Mouse (Mus musculus): ENCODE results near the gene Oasl2.
"Not testable (repeated sequence)": the region's sequence is repeated elsewhere in the genome, so short reads cannot be mapped to it uniquely, and the experiment has no call there.

Oasl2 gene

GRCm38 (mm10) chr5:114896688-114897373, at the start of gene Oasl2:
TSS of gene Oasl2 (plus strand) at chr5:114896936.
- no peak for TF ChIP-seq GATA4 (IDR thresholded peaks at IDR 0.05; ENCODE audit: insufficient replicate concordance, low read length)

DNA sequence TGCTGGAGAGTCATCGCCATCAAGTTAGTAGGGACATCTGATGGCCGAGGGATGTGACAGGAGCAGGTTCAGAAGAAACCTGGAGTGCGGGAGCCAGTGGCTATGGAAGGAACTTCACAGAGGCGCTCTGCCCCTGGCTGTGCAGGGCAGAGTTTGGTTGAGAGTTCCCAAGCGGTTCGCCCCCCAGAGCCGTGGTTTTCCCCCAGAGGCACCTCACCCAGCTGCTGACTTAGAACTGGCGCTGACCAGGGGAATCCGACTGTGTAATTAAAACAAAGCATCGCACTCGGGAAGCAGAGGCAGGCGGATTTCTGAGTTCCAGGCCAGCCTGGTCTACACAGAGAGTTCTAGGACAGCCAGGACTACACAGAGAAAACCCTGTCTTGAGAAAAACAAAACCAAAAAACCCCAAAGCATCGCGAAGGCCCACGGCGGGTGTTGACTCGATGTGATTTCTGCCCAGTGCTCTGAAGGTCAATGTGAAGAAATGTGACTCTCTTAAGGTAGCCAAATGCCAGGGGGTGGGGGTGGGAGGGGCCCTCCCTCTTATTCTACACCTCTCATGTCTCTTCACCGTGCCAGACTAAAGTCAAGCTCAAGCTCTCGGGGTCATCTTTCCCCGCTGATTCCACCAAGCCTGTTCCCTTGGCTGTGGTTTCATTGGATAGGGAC, 45.0 kb upstream of the Oasl2 start:
- no peak for TF ChIP-seq GATA4 (IDR thresholded peaks at IDR 0.05; ENCODE audit: insufficient replicate concordance, low read length)

DNA sequence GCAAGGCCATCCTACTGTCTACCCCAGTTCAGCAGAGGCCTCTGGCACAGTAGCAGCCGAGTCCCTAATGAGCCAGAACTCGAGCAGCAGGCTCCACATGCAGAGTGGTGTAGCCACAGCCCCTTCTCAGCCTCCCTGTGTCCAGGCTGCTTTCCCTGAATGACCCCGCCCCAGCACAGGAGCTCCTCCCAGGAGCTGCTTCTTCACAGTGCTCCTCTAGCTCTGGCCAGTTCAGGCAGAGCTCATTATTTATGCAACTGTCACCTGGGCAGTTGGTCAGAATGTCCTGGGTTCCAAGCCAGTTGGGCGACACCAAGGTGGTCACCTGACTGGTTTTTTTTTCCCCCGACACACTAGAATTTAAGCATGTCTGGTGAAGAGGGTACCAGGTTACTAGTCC, 43.4 kb upstream of the Oasl2 start, which contains the start of gene 4930519G04Rik:
TSS of gene 4930519G04Rik (plus strand) at position 301 of the 400 bp plus-strand sequence.
- not testable (repeated sequence) for TF ChIP-seq GATA4 (IDR thresholded peaks at IDR 0.05; ENCODE audit: insufficient replicate concordance, low read length)

- no peak for TF ChIP-seq GATA4 (IDR thresholded peaks at IDR 0.05; ENCODE audit: insufficient replicate concordance, low read length)
Observed at GRCm38 (mm10) chr5:114858582-114858981, 38.2 kb upstream of the Oasl2 start, which contains the start of gene Gm9936. TSS of gene Gm9936 (minus strand) at chr5:114858682.

DNA sequence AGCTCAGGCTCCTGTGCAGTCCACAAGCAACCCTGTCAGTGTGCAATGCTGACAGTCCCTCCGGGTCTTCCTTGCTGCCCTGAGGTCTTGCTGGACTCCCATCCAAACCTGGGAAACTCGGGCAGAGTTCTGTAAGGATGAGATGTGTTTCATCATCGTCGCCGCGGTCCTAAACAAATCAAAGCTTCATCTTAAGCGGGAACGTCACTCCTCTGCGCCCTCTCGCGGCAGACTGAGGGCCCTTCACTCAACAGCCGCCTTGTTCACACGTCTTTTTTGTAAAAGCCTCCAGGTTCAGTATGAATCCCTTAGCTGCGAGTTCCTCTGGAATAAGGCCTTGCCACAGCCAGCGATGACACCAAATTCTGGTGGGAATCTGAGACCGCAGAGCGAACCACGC, 37.5 kb upstream of the Oasl2 start:
- no peak for TF ChIP-seq GATA4 (IDR thresholded peaks at IDR 0.05; ENCODE audit: insufficient replicate concordance, low read length)

DNA sequence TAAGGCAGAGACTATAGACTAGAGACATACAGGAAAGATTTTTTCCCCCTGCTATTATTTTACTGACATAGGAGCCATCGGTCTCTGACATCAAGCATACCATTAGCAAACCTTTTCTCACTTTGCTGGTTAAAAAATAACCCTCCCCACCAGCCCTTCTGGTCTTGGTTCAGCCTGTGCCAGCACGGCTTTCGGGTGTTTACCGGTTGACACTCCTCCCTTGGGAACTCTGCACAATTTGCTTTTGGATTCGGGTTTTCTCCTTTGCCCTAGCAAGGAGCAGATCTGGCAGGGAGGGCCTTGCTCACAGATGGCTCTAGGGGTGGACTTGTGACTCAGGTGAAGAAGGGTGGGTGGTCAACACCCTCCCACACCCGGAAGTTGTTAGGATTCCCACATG, 35.0 kb upstream of the Oasl2 start:
- no peak for TF ChIP-seq GATA4 (IDR thresholded peaks at IDR 0.05; ENCODE audit: insufficient replicate concordance, low read length)

GRCm38 (mm10) chr5:114864813-114865212, 31.9 kb upstream of the Oasl2 start:
- no peak for TF ChIP-seq GATA4 (IDR thresholded peaks at IDR 0.05; ENCODE audit: insufficient replicate concordance, low read length)

- TF ChIP-seq GATA4 (IDR thresholded peaks at IDR 0.05; ENCODE audit: insufficient replicate concordance, low read length), result no peak
Observed at GRCm38 (mm10) chr5:114865279-114865678, 31.5 kb upstream of the Oasl2 start.

GRCm38 (mm10) chr5:114875858-114876257, 20.9 kb upstream of the Oasl2 start:
- TF ChIP-seq GATA4 (IDR thresholded peaks at IDR 0.05; ENCODE audit: insufficient replicate concordance, low read length), result no peak

DNA sequence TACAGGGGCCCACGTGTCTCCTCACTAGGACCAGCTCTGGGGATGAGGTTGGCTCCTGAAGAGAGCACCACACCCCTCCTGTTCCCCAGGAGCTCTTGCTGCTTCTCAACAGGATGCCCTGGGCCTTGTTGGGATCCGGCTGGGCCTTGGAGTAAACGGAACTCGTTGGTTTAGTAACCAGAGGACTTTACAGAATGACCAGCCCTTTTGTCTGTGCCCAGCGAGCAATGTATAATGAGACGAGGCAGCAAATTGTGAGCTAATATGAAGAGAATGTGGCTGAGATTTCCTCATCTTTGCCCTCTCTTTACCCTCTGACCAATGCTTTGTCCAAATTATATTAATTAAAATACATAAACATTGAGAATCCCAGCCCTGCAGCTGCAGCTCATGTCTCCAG, 20.4 kb upstream of the Oasl2 start:
- no peak for TF ChIP-seq GATA4 (IDR thresholded peaks at IDR 0.05; ENCODE audit: insufficient replicate concordance, low read length)

DNA sequence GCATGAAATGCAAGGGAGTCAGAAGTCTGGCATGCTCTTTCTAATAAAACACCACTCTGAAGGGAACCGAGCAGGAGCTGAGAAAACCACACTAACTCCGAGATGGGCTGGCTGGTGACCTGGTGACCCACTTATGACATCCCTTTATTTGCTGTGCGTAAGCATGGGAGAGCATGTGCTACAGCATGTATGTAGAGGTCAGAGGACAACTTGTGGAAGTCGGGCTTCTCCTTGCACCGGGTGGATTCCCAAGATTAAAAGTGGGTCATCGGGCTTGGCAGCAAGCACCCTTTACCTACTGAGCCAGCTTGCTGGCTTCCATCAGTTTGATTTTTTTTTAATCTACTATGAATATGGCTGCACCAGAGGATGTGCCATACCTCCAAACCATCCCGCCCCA, 19.2 kb upstream of the Oasl2 start:
- no peak for TF ChIP-seq GATA4 (IDR thresholded peaks at IDR 0.05; ENCODE audit: insufficient replicate concordance, low read length)

DNA sequence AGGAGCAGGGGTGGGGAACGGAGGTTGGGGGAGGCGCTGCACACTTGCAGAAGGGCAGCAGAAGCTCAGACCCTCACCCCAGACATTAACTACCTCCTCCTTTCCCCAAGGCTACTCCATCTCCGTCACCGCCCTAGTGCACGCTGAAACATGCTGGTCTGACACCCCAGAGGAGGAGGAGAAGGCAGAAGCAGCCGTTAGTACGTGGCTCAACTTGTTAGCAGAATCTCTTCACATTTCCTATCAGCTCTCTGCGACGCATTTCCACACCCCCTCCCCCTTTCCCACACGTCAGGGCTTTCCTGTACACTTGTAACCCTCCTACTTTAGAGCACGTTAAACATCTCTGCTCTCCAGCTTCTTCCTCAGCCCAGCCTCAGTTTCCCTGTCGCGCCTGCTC, 17.3 kb upstream of the Oasl2 start:
- TF ChIP-seq GATA4 (IDR thresholded peaks at IDR 0.05; ENCODE audit: insufficient replicate concordance, low read length), result no peak

- no peak for TF ChIP-seq GATA4 (IDR thresholded peaks at IDR 0.05; ENCODE audit: insufficient replicate concordance, low read length)
Observed at GRCm38 (mm10) chr5:114883022-114883421, 13.7 kb upstream of the Oasl2 start.

DNA sequence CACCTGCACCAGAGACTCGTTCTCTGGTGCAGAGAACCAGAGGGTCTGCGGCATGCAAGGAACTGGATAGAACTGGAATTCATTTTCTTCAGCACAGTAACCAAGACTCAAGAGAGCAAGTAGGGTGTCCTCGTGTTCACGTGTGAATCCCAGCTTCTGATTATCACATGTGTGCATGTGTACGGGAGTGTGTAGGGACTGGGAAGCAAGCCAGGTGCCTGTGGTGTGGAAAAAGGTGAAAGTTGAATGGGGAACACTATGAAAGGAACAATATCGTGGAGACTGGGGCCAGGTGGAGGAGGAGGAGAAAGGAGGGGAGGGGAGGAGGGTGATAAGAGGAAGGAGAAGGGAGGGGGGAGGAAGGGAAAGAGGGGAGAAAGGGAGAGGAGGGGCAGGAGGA, 9.9 kb upstream of the Oasl2 start:
- no peak for TF ChIP-seq GATA4 (IDR thresholded peaks at IDR 0.05; ENCODE audit: insufficient replicate concordance, low read length)

- TF ChIP-seq GATA4 (IDR thresholded peaks at IDR 0.05; ENCODE audit: insufficient replicate concordance, low read length), result no peak
Observed at GRCm38 (mm10) chr5:114888995-114889394, 7.7 kb upstream of the Oasl2 start.

GRCm38 (mm10) chr5:114895542-114895941, 1.2 kb upstream of the Oasl2 start:
- no peak for TF ChIP-seq GATA4 (IDR thresholded peaks at IDR 0.05; ENCODE audit: insufficient replicate concordance, low read length)
